Mouse (Mus musculus): ENCODE results near the gene Cd79a. TPM values are rescaled to one million over a fixed set of nuclear protein-coding genes. Genes with fewer than 3 reads are reported as not detected.
"Not testable (repeated sequence)": the region's sequence is repeated elsewhere in the genome, so short reads cannot be mapped to it uniquely, and the experiment has no call there.

Cd79a gene
- total RNA-seq, 2 experiments from 2014 or later, result 14.7 to 74.6 TPM

DNA sequence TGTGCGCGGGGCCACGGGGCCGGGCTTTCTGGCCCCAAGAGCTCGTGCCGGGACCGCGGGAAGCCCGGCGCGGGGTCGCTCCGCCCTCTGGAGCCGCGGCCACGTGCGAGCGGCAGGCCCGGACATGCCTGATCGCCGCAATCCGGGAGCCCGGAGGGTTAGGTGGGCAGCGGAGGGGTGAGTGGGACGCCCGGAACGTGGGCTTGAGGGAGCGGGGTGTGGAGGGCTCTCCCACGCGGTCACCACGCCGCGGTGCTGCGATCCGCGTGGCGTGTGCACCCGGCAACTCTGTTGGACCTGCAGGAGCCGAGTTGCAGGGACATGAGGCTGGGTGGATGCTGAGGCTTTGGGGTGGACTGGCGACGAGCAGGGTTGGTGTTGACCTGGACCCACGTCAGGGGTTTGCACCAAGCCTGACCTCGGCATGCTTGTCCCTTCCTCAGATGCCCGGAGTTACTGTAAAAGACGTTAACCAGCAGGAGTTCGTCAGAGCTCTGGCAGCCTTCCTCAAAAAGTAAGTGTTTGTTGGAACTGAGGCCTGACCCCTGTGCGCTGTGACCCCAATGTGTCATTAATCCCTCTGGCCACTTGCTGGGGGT lies 12.4 kb upstream of the Cd79a start:
- no peak for ATAC-seq (replicated peaks; ENCODE audit: low FRiP score, poor library complexity, severe bottlenecking)

DNA sequence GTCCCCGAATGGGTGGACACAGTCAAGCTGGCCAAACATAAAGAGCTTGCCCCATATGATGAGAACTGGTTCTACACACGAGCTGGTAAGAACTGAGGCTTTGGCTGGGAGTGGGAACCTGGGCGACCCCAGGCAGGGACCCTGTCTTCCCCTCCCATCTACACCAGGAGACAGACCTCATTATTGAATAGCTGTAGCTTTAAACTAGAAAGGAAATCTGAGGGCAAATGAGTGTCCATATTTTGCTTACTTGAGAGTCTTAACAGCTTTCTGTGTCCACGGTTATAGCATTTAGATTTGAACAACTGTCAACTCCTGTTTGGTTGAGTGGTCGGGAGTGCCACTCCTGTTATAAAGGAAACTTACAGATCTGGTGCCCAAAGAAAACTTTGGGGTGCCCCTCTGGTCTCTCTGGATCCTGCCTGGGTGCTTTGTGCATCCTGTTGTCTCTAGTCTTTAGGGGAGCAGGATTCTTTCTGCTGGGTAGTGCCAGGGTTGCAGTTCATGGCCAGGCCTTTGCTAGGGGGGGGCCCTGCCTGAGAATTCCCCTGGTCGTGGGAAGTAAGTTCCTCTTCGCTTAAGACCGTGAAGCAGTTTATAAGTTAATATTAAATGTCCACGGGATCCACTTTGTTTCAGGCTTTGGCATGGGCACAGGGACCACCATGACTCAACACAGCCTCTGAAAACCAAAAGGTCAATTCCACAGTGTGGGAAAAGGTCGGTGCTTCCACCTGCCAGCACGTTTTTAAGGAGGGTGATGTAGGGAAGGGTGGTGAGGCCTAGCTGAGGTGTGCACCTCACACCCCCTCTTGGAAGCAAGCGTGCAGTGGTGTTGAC lies 11.5 kb upstream of the Cd79a start:
- no peak for ATAC-seq (replicated peaks; ENCODE audit: low FRiP score, poor library complexity, severe bottlenecking)

DNA sequence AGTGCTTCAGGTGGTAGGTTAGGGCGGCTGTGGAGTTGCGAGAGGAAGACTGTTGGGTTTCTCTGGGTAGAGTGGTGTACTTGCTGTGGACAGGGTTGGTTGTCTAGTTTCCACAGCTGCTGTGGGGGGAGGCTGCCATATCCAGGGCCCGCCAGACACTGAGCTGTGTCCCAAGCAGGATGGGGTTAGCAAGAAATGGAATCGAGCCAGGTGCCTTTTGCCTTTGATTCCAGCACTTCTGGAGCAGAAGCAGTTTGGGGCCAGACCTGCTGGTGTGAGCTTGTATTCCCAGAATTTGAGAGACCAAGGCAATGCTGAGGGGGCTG lies 10.9 kb upstream of the Cd79a start:
- ATAC-seq (replicated peaks; ENCODE audit: low FRiP score, poor library complexity, severe bottlenecking), result no peak

DNA sequence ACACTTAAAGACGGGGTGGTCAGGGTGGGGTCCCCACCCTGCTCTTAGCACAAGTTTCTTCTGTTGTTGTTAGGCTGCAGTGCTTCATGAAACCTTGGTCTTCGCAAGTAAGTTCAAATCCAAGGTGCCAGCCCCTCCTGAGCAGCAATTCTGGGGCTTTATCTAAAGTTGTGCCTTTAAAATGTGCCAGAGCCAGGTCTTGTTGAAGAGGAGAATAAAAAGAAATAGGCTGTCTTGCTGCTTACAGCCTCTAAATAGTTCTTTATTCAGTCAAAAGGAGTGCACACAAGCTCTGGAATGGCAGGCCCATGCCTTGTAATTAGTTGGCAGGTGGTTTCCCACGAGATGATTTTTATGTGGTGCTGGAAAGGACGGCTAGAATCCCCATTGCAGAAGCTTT lies 10.1 kb upstream of the Cd79a start:
- ATAC-seq (replicated peaks; ENCODE audit: low FRiP score, poor library complexity, severe bottlenecking), result no peak

DNA sequence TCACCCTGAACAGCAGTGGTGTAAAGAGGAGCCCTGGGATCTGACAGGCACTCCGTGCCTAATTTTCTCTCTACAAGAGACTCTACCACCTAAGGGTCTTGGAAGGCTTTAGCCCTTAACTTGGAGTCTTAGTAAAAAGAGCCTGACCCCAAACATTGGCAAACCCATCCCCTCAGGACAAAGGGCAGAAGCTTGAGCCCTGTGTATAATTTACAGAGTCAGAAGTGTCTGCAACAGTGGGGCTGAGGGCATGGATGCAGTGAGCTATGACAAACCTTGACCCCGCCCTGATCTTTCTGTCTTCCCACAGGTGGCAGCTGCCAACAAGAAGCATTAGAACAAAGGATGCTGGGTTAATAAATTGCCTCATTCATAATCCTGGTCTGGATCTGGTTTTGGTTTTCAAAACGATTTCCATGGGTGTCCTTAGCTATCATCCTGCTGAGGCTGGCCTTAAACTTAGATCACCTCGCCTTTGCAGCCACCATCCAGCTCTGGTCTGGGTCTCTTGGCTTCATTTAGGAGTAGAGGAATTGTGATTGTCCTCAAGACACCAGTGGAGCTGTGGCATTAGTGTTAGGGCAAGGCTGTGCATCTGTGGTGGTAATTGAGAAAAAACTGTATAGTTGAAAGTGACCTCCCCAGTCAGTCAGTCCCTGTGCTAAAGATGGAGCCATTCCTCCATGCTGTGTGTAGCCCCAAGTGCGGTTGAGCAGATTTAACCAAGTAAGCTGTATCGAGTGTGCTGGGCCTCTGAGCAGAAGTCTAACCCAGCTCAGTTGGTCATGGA lies 7.6 kb upstream of the Cd79a start:
- no peak for ATAC-seq (replicated peaks; ENCODE audit: low FRiP score, poor library complexity, severe bottlenecking)

DNA sequence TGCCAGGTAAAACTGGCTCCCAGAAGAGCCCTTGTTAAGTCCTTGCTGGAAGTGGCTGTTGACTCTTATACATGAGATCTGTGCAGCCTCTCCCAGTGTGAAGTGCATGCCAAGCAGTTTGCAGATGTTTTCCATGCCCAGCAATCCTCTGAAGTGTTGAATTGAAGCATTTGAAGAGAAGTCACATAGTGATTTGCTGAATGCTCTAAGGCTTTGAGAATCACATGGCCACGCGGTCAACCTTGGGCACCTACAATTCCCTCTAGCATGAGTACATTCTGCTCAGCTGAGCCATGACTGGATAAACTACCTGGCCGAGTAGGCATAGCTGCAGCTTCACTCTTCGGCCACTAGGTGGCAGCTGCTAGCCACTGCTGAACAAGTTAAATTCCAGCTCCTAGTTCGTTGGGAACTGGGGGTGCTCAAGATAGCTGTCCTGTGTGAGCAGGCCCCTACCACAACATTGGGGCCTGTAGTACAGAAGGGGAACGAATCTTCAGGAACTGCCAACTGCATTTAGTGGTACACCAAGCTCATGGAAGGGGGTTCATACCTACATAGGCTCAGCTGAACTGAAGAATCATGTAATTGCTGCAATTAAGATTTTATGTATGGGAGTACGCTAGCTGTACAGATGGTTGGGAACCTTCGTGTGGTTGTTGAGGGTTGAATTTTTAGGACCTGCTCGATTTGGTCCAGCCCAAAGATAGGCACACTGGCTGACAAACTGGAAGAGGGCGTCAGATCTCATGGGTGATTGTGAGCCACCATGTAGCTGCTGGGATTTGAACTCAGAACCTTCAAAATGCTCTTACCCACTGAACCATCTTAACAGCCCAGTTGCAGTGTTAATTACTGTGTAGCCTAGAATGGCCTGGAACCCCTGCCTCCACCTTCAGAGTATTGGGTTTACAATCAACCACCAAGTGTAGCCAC lies 6.6 kb upstream of the Cd79a start:
- peak; percentile 87 for ATAC-seq (replicated peaks; ENCODE audit: low FRiP score, poor library complexity, severe bottlenecking)

DNA sequence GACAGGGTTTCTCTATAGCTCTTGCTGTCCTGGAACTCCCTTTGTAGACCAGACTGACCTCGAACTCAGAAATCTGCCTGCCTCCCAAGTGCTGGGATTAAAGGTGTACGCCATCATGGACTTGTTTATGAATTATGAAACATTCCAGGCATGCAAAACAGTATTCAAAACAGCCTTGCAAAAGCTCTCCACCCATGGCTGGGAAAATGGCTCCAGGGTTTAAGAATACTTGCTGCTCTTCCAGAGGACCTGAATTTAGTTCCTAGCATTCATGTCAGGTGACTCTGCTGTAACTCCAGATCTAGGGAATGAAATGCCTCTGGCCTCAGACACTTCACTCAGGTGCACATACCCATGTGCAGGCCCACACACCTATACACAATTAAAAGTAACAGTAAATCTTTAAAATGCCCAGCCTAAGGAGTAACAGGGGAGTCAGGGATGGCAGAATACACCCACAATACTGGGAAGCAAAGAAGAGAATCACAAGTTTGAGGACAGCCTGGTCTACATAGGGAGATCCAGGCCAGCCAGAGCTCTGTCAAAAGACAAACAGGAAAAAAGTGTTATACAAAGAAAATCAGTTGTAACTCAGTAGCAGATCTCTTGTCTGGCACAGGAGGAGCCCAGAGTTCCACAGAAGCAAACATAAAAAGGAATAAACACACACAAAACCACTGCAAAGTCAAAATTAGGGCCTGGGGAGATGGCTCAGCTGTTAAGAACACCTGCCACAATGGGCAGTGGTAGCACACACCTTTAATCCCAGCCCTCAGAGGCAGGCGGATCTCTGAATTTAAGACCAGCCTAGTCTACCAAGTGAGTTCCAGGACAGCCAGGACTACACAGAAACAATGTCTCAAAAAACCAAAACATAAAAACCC lies 5.7 kb upstream of the Cd79a start:
- no peak for ATAC-seq (replicated peaks; ENCODE audit: low FRiP score, poor library complexity, severe bottlenecking)

DNA sequence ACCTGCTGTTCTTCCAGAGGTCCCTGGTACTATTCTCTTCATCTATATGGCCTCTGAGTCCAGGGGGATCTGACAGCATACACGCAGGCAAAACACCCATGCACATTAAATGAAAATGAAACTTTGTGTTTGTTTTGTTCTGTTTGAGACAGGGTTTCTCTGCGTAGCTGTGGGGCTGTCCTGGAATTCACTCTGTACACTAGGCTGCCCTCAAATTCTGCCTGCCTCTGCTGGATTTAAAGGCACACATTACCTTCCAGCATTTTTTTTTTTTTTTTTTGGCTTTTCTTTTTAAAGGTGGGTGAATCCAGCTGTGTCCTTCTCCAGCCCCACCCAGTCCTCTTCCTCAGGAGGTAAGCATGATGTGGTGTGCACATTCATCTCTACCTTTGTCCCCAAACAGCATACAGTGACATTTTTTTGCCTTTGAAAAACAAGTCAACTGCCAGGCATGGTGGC lies 5.0 kb upstream of the Cd79a start:
- no peak for ATAC-seq (replicated peaks; ENCODE audit: low FRiP score, poor library complexity, severe bottlenecking)

DNA sequence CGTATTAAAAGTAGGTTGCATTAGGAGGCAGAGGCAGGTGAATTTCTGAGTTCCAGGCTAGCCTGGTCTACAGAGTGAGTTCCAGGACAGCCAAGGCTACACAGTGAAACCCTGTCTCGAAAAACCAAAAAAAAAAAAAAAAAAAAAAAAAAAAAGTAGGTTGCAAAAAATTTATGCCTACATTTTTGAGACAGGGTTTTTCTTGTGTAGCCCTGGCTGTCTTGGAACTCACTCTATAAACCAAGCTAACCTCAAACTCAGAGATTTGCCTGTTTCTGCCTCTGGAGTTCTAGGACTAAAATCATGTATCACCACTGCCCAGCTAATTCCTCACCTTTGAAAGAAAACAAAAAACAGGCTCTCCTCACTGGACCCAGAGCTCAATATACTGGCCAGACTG lies 1.4 kb upstream of the Cd79a start:
- not testable (repeated sequence) for ATAC-seq (replicated peaks; ENCODE audit: low FRiP score, poor library complexity, severe bottlenecking)

DNA sequence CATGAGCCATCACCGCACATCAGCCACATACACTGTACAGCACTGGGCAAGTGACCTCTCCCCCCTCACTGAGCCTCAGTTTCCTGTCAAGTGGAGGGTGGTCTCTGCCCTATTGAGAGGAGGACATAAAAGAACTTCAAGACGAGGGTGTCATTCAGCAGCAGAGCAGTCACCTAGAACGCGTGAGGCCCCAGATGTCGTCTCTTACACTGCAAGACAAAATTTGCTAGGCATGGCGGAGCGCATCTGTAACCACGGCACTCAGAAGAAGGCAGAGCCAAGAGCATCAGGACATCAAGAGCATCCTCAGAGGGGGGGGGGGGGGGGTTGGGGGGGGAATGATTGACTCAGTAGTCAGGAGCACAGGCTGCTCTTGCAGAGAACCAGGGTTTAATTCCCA lies 912 bp upstream of the Cd79a start:
- no peak for ATAC-seq (replicated peaks; ENCODE audit: low FRiP score, poor library complexity, severe bottlenecking)

DNA sequence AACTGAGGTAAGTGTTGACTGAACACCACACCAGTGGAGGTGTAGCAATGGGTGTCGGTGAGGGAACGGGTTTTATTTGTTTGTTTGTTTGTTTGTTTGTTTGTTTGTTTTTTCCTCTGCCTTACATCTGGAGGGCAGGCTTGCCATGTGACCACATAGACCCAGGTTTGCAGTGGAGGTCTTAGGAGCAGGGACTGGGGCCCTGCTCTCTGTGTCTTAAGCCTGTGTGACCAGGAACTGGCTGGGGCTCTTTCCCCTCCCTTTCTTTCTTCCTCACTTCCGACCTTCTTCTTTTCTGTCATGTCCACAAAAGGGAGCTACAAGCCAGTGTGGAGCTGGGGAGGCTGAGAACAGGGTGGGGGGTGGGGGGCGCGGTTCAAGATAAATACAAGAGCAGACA lies 778 bp downstream of the Cd79a start:
- ATAC-seq (replicated peaks; ENCODE audit: low FRiP score, poor library complexity, severe bottlenecking), result no peak

DNA sequence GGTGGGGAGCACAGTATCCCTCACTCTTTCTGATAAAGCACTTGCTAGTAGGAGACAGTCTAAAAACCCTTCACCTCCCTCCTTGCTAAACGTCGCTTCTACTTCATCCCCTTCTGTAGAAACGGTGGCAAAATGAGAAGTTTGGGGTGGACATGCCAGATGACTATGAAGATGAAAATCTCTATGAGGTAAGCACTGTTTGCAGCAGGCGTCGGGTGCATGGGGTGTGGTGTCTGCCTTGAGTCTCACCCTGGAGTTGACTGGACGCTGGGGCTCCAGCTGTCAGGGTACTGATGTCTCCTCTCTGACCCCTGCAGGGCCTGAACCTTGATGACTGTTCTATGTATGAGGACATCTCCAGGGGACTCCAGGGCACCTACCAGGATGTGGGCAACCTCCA lies 3.9 kb downstream of the Cd79a start:
- no peak for ATAC-seq (replicated peaks; ENCODE audit: low FRiP score, poor library complexity, severe bottlenecking)

DNA sequence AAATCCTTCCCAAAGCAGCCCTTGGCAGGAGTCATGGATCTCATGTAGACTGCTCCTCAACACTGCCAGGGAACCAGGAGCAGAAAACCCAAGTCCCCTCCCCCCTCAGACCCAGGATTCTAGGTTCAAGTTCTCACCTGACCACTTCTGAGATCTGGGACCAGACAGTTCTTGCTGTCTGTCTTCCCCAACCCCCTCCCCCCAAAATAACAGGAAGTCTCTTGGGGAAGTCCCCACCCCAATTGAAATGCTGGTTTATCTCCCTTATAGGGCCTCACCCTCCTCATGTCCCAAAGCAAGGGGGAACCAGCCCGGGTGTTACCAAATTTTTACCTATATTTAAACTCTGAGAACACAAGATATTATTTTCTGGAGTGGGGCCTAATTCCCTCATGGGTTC lies 4.7 kb downstream of the Cd79a start:
- ATAC-seq (replicated peaks; ENCODE audit: low FRiP score, poor library complexity, severe bottlenecking), result no peak

DNA sequence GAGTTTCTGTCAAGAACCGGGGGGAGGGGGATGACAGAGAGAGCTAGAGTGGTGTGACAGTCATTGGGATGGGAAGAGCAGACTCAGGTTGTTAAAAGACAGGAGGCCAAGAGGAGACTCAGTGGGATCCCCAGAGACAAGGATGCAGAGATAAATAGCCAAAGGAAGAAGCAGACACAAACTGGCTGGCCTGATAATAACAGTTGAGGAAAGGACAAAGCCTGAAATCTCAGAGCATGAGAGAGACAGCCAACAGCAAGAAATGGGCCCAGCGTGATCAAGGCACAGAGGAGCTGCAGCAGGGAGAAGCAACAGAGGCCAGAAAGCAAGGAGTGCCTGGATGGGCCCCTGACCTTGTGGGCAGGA lies 5.1 kb downstream of the Cd79a start:
- no peak for ATAC-seq (replicated peaks; ENCODE audit: low FRiP score, poor library complexity, severe bottlenecking)

DNA sequence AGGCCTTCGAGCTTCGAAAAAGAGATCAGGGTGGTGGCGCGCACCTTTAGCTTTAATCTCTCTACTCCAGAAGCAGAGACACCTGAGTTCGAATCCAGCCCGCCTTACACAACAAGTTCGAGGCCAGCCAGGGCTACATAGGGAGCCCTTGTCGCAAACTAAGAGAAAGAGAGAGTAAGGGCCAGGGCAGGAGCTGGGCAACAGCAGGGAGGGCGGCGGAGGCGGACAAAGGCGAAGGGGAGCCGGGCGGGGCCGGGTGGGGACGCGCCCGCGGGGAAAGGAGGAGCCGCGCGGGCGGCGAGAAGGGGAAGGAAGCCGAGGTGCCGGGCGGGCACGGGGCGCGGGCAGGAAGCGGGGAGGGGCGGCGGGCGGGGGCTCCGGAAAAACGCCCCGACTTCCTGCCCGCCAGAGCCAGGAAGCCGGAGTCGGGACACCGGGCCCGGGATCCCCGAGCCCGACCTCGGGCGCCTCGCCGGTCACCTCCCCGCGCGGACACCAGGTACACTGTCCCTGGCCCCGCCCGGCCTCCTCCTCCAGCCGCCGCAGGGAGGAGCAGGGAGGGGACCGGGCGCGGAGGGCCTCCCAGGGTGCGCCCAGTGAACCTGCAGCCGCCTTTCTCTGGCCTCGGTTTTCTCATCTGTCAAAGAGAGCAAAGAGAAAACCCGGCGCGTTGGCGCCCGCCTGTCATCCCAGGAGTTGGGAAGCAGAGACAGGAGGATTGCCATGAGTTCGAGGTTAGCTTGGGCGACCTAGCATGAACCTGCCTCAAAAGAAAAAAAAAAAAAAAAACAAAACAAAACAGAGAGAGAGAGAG lies 5.7 kb downstream of the Cd79a start, which contains the start of gene Arhgef1:
Gene Arhgef1, plus strand, starts transcription at position 283 of the 814 bp plus-strand sequence.
- ATAC-seq (replicated peaks; ENCODE audit: low FRiP score, poor library complexity, severe bottlenecking), result peak; percentile 70

DNA sequence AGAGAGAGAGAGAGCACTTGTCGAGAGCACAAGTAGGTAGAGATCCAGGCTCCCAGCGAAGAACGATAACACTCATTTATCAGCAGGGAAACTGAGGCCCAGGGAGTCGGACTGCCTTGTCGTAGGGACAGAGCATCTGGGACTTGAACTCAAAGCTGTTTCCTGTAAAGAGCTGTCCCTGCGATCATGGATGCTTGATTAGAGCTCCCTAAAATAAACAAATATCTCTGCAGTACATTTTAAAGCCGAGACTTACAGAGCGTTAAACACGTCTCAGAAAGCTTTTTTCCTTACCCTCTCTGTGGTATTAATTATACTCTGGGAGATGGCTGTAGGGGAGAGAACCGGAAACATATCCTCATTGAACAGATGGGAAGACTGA lies 6.3 kb downstream of the Cd79a start:
- ATAC-seq (replicated peaks; ENCODE audit: low FRiP score, poor library complexity, severe bottlenecking), result no peak

DNA sequence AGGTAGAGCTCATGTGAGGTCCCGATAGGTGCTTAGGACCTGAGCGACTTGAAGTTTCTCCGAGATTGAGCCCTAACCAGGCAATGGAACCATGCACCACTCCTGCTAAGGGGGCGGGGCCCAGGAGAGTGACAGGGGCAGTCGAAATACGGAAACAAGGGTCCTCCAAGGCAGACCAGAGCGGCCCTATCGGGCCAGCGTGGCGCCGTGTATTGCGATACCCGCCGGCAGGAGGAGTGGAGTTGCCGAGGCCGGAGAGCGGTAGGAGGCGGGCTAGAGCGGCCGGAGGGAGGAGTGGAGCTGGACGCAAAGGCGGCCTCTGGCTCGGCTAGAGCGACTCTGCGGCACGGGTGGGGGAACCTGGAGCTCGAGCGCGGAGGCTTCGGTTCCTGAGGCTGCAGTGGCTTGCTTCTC lies 6.9 kb downstream of the Cd79a start:
- ATAC-seq (replicated peaks; ENCODE audit: low FRiP score, poor library complexity, severe bottlenecking), result peak; percentile 88

DNA sequence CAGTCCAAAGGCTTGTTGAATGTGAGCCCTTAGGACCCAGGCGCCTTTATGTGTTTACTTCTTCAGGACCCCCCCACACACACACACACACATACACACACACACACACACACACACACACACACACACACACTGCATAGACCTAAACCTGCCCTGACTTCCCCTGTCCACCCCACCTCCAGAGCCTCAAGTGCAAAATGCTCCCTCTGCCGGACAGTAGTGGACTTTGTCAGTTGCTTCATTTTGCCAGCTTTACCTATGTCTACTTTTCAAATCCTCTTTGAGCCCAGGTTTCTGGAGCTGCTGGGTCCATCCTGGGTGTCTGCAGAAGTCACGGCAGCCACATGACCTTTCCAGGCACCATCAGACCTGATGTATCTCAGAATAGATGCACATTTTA lies 7.8 kb downstream of the Cd79a start:
- ATAC-seq (replicated peaks; ENCODE audit: low FRiP score, poor library complexity, severe bottlenecking), result peak; percentile 68

Data from erythroid progenitor cell, adult 5-6 weeks (primary cell).